Mouse (Mus musculus) kidney, adult 8-10 months (tissue): Measurements from ENCODE around the gene F3.
A peak's percentile ranks its signal among the peaks of the same experiment; 100 is the strongest.

Experiments used
- DNase-seq, 2 experiments: peaks; one replicate each; pipeline ENCODE4 v3.0.0; 2022

The F3 gene

DNA sequence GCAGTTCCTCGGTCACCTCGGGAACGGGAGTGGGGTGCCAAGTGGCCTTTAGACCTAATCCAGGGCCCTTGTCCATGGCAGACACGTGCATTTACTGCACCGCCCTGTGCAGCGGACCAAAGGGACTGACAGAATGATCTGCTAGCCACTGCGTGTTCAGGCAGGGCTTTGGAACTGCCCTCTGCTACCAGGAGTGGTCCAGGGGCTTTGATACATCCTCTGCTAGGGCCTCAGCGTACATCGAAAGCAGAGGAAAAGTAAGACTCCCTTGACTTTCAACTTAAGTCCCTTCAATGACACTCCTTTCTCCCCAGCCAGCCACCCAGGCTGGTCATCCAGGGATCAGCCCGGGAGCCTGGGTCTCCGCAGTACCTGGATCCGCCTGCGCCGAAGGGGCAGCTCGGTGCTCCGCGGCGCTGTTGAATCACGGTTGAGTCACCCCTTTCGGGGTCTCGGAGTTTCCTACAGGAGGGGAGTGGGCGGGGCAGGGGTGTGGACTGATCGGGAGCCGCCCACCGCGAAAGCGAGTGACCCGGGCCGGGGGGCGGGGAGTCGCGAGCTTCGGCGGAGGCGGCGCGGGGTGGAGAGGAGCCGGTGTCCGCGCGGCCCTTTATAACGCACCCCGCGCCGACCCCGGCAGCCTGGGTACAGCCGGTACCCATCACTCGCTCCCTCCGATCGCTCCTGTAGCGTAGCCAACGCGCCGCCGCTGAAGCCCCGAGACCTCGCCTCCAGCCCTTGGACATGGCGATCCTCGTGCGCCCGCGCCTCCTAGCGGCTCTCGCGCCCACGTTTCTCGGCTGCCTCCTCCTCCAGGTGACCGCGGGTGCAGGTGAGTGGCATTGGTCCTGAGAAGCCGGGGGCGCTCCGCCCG, at the start of gene F3:
Gene F3, plus strand, starts transcription at position 567 of the 874 bp plus-strand sequence.
- peak; percentile 90 for DNase-seq

DNA sequence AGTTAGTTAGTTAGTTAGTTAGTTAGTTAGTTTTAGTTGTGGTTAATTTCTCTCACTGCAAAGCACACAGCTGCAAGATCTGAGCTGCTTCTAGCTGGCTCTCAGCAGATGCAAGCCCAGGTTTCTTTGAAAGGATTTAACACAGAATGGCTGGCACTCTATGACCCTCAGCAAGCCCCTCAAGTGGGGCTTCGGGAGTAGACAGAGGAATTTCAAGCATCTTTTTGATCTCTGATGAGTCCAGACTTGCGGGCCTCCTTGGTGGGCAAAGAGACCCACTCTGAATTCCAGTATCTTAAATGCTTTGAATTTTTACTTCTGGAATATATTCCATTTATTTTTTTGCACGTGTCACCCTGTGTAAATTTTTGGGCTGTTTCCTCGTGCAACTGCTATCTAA, 44.4 kb upstream of the F3 start:
- no peak for DNase-seq

DNA sequence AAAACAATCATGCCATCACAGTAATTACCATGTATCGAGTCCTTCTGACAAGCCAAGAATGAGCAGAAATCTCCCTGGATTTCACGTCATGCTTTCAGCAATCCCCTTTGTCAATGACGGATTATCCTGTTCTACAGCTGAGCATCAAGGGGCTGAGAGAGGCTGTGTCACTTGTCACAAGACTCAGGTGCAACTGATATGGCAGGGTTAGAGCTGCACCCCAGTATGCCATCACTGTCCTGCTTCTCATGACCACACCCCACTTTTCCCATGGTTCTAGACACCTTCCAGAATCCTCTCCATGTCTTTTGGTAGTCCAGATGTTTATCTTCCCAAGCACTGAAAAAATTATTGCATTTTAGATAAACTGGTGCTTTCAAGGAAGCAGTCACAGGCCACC, 43.9 kb upstream of the F3 start:
- DNase-seq, result no peak

DNA sequence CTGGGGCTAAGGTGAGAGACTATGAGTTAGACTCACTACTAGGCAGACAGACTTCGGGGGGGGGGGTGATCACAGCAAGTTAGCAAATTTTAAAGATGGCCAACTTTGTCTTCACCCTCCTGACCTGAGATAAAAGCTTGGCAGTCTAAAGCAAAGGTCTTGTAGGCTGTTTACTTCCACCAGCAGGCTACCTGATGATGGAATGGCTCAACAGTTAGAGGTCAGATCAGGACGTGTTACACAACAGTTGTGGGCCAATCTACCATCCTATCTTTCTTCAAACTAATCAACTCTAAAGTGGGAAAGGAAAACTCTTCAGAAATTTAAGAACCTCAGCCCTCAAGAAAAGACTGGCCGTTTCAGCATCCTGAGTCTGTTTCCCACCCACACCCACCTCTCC, 43.1 kb upstream of the F3 start:
- DNase-seq, result no peak

DNA sequence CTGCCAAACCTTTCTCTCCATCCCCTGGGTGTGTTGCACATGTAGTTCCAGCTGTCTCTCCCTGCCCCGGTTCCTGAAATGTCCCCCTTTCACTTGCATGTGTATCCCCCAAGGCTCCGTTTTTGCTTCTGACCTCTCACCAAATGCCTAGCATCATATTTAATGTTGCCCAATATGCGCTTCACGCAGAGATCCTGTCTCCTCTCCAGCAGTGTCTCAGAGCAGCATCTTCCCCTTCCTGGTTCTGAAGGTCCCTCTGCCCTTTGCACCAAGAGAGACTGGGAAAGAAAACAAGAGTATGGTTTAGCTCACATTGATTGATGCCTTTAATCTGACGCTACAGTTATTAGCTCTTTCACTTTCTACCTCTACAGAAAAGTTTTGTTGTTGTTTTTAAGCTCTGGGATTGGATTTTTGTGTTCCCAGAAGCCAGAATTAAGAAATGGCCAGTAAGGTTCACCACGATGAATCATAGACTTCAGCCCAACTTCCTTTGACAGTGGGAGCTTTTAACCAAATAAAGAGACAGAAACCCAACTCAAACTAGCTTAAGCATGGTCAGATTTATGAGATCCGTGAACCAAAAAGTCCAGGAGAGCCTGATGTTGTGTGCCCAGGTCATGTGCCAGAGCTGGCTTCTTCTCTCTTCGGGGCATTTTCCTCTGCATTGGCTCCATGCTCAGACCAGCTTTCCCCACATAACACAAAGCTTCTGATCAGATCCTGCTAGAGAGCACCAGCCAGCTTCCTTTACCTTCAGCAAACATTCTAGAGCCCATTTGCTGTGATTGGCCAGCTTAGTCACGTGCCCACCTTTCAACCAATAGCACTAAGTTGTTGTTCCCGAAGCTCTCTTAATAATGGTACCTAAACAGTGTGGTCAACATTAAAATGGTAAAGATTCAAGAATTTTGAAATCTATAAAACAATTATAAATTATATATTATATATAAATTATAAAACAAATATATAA, 40.6 kb upstream of the F3 start:
- DNase-seq, result no peak

DNA sequence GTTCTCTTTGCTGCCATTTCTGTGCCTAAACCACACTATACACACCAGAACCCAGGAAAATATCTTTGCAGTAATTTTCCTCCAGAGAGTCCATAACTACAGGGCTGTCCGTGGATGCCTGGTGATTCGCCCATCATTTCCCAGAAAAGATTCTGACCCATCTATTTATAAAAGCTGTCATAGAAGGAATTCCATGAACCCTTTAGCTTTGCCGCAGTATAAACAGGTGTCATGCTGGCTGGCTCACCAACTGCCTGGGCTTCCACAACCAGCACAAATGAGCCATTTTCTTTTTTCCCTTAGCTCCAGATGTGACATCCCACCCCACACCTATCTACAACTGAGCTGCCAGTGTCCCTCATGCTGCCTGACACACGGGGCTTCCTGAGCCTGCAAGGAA, 38.8 kb upstream of the F3 start:
- DNase-seq, result no peak

DNA sequence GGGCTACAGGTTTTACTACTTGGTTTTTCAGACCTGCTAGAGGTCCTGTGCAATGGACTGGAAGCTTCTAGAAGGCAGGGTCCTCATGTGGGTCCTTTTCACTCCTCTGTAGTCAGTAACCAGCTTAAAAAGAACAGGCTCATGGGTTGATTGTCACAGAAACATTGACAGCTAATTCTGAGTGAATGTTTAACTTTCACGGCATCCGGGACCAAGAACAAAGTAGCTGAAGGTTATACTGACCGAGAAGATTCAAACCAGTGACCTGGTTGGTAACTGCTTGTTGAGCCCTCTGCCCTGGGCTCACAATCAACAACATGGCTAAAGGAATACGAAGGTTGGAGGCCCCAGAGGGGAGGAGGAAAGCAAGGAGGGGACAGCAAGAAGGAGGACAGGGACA, 38.4 kb upstream of the F3 start:
- DNase-seq, result peak; percentile 57 to 77

DNA sequence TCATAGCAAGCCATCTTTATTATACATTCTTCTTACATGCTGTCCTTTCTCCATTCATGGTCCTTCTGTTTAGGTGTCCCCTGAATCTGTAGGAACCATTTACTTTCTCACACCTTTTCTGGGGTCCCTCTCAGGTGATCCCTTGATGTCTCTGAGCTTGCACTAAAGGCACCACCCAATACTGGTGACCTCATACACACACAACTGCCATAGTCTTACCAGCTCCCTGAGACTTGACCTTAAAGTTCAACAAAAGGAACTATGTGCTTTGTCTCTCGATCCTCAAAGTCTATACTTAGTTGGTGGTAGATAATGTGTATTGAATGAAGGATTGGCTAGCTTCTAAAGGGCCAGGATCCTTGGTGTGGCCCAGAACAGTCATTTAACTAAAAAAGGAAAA, 37.4 kb upstream of the F3 start:
- DNase-seq, result no peak

DNA sequence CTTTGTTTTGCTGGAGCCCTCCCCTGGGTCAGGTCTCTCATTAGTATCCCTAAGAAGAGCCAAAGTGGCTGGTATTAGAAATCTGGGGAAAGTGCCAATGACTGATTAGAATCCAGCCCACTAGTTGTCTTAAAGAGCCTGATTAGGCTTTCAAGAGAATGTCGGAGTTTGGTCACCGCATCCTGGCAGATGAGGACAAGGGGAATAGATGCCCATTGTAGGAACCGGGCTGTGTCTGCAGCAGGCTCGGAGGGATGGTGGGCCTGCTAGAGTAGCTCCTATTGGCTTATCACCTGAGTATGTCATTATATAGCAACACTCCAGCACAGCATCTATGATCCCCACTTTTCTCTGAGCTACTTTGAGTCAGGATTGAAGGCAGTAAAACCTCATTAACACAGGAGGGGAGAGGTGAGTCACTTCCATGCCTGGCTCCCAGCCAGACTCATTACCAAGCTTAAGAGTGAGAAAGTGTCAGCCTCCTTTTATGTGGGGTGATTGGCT, 36.9 kb upstream of the F3 start:
- peak in 1 of 2 experiments; percentile 28 for DNase-seq

DNA sequence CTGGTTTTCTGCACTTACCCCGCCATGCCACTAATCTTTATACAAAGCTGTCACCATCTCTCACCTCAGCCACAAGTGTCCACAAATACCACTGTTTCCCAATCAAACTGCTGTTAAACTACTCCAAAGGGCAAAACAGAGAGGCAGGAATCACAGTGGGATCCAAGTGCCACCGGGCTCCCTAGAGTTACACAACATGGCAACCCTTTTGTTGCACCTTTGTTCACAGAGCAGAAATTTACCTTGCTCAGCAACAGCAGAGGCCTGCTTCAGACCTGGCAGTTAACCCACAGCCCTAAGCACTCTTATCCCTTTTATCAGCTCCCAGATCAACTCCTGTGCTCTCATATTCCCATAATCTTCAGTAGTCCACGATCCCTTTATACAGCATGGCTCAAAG, 35.6 kb upstream of the F3 start:
- DNase-seq, result no peak

DNA sequence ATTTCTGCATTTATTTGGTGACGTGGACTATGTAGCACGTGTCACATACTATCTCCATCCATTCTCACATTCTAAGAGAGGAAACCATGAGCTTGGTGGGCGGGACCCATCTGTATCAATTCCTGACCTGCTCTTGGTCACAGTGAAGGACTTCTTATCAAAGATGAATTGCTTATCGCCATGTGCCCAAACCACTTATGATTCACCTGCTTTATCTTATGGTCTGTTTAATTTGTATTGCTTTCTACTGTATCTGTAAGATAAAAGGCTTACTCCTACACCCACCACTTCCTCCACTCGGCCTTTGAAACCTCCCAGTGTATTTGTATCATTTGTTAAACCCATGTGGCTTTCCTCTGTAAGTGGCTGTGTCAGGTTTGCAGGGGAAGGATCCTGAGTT, 34.3 kb upstream of the F3 start:
- no peak for DNase-seq

DNA sequence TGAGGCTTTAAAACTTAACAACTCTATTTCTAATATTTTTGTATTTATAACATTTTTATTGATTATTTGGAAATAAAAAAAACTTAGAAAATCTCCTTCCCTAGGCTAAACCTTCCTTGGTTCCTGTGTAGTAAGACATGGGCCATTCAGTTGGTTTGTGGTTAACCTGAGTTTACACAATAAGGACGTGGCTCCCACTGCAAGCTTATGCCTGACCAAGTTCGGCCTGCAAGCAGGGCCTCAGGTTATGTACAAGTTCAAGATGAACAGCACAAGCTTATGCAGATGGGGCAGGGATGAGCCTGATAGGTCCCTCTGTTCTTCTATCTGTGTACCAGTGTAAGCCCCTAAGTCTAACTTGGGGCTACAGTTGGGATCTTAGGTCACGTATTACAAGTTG, 33.6 kb upstream of the F3 start:
- no peak for DNase-seq

DNA sequence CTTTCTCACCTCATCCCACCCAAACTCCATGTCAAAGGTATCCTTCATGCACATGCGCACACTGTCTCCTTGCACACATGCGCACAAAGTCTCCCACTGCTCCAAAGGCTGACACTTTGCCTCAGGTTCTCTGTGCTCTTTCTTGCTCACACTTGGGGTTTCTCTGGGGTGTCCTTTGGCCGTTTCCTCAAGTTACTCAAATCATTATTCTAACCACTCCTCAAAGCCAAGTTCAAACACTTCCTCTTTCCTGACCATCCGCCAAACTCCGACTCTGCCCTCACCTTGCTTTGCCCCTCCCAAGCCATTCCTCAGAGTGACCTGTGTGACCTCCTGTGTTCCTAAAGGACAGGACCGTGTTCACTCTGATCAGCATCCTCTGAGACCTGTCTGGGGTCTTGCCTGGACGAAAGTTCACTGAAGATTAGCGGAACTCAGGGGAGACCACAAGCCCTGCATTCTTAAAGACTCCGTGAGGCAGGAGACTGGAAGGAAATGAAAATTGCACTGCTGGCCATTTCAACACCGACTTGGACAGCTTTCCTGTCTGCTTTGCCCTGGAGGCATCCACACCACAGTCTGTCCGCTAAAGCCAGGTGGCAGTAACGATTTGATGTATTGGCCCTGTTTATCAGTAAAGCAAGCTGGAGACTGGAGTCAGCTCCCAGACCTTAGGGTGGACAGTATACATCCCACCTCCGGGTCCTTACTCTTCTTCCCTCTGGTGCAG, 30.2 kb upstream of the F3 start:
- DNase-seq, result no peak

DNA sequence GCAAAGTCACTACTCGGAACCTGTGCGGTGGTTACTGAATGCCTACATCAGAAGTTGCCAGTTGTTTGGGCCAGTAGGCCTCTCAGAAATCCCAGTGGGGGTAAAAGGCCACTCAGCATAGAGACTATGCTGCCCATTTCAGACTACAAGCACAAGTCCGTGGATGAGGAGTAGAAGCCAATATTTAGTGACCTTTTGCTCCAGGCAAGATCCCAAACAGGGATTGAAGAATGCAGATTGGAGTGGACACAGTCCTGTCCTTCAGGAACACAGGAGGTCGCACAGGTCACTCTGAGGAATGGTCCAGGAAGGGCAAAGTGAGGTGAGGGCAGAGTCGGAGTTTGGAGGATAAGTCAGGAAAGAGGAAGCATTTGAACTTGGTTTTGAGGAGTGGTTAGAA, 29.6 kb upstream of the F3 start:
- DNase-seq, result peak in 1 of 2 experiments; percentile 28

DNA sequence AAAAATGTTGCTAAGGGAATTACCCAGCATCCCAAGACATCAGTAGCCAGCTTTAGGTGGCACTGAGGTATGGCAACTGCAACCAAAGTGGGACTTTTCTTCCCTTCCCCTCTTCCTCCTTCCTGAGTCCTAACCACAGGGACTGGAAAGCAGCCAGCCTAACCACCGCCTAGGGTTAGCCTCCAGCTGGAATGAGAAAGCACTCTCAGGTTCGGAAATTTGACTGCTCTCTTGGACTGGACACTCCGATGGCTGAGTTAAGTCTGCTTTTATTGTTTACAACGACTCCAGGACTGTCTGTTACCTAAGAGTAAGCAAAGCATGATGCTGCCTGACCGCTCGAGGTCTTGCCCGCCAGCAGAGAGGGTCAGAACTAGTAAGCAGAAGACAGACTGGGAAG, 26.2 kb upstream of the F3 start:
- no peak for DNase-seq

DNA sequence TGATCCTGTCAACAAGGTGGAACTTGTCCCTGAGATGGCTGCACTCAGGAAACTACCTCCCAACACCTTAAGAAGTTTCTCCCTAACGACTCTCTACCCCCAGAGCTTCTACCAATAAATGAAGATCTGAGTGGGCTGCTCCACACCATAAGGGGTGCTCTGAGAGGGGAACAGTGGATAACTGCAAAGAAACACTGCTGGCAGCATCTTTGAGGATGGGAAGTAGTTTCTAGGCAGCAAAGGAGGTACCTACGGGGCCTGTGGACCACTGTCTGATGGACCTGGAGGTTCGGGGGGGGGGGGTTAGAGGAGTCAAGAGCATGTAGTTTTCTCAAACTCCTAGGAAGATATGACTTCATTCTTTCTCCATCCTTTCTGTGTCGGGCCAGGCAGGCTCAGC, 23.9 kb upstream of the F3 start:
- no peak for DNase-seq

DNA sequence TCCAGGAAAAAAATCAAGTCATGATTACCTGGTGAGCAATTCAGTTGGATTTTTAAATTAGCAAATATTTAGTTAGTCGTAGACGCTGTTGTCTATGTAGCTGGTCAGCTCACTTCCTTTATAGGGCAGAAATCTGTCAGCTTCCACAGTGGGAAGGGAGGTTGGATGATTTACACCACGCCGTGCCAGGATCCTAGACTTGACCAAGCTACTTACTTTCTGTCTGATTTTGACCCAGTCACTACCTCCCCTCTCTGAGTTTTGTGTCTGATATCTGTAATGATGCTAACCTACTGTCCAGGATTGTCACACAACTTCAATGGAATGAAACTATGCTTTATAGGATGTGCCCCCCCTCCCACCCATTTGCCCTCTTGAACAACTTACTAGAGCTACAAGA, 23.5 kb upstream of the F3 start:
- DNase-seq, result no peak

DNA sequence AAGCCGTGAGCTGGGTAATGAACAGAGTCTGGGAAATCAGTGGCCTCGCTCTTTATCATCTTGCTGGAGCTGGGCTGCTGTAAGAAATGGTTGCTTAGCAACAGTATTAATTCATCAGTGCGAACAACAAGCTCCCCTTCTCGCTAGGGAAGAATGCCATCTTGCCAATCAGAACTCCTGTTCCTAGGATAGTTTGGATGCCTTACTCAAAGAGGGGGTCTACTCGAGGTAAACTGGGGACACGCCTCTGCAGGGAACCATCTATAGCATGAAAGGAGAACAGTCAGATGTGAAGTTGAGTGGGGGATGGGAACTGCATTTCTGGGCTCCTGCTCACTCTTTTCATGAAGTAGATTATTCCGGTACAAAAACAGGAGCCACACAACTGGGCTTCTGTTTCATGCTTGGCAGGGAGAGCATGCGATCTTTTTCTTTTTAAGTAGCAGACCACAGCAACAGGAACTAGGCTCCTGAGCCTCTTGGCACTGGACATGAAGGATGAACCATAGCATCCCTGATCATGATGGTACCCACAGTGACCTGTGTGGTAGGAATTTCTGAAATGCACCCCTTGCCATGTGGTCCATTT, 22.9 kb upstream of the F3 start:
- no peak for DNase-seq

DNA sequence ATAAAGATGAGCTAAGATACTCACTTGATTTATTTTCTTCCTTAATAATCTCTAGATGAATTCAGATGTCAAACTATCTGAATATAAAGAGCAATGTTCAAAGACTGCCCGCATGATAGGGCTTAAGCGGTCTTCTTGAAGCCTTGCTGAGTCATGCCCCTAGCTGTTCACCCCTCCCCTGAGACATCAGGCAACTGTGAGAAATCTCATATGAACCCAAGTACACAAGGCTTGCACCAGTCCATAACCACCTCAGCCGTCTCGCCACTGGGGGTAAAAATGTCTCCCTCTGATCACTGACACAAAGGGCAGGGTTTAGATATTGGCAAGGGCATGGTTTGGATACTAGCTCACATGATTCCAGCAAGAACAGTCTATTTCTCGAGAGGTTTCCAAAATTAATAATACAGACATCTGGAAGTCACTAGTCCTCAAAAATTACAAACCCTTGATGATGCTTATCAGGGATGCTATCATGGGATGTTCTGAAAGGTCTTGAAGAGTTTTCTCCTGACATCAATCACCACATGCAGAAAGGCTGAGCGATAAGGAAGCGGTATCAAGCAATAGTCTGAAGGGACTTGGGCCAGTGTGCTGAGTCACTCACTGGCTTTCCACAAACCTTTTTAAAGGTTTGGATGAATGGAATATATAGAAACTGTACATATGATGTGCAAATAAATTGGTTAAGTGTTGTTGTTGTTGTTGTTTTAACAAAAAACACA, 20.0 kb upstream of the F3 start:
- no peak for DNase-seq

DNA sequence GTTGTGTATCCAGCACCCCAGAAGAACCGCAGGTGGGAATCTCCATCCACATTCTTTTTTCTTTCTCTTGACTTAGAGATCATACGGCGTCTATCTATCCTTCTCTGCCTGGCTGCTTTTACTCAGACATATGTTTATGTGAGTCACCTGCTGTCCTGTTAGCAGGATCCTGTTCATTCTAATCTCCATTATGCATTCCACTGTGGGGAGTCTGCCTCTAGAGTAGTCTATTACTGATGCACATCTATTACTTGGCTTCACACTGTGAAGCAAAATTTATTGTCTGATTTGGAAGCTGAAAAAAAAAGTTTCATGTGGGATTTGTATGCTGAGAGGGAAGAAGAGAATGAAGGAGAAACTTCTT, 19.5 kb upstream of the F3 start:
- no peak for DNase-seq

DNA sequence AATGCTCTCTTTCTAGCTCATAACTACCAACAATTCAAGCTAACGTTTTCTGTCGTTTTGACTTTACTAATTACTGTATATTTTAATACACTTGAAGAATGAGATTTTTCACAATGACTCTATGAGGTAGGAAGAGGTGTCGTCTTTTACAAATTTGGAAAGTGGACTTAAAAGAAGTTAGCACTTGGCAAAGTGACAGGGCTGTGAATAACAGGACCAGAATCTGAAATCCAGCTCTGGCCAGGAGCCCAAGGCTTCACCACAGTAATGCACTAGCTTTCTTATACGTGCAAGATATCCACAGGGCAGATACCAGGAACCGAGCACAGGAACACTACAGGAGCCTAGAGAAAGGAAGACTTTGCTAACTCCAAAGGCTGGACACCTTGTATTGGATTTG, 17.2 kb upstream of the F3 start:
- DNase-seq, result no peak

DNA sequence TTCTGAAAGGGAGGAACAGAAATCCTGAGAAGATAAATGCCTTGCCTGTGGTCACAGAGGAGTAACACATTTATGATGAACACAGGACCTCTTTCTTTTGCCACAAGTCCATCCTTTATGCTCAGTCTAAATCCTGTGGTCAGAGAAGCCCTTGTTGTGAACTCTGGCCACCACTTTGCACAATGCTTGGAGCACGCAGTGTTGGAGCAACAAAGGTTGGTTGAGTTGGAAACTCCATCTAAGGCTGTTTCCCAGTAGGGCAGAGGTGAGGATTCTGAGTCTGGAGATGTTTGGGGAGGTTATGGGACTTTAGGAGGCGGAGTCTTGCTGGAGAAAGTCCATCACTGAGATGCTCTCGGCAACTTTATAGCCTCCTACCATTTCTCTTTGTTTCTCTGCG, 16.2 kb upstream of the F3 start:
- no peak for DNase-seq
